Mouse (Mus musculus) heart, adult 11 months (tissue): Measurements from ENCODE around the gene B3galt4.

Experiments
- DNase-seq: peaks from one replicate; pipeline ENCODE4 v3.0.0; 2022

The B3galt4 gene

GRCm38 (mm10) chr17:33965846-33966550 is 14.7 kb upstream of the B3galt4 start:
- DNase-seq = peak; percentile 87

DNA sequence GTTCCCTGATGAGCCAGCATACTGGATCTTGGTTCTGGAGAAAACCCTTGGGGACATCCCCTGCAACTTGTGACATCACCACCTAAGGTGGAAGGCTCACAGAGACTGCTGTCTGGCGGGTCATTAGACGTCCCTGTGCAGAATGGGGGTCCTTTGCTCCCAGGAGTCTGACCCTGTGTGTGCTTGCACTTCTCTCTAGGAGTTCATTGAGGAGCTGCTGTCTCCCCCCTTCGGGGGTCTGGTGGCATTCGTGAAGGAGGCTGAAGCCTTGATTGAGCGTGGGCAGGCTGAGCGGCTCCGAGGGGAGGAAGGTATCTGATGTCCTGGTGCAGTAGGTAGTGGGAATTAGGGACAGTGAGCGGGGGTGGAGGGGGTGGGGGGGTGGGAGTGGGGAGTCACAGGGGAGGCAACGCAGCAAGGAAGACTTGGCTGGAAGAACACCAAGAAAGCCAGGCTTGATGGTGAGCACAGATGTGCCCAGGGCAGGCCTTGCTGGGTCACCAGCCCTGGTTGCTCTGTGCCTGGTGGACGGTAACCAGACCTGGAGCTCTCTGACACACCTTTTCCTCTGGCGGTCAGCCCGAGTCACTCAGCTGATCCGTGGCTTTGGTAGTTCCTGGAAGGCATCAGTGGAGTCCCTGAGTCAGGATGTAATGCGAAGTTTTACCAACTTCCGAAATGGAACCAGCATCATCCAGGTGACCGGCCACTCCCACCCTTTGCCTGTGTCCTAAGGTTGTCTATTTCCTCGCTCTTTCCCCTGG is 14.0 kb upstream of the B3galt4 start:
- peak; percentile 93 for DNase-seq

DNA sequence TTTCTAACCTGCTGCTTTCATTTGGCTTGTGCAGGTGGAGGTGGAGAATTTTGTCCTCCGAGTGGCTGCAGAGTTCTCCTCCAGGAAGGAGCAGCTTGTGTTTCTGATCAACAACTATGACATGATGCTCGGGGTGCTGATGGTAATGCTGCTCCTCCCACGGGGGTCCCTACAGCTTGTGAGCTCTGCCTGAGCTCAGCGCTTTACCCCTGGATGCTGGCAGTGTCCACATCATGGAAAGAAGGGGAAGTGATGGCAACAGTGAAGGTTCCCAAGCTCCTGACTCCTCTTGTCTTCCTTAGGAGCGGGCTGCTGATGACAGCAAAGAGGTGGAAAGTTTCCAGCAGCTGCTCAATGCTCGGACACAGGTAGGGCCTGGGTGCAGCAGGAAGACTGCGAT is 11.6 kb upstream of the B3galt4 start:
- peak; percentile 87 for DNase-seq

DNA sequence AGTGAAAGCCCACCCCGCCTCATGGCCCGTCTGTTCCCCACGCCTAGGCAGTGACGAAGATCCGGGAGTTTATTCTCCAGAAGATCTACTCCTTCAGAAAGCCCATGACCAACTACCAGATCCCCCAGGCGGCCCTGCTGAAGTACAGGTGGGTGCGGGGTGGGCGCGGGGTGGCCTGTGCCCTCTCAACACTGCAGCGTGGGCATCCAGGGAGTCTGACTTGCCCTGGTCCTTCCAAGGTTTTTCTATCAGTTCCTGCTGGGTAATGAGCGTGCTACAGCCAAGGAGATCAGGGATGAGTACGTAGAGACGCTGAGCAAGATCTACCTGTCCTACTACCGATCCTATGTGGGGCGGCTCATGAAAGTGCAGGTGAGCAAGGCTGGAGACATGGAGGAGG is 8.7 kb upstream of the B3galt4 start:
- DNase-seq = peak; percentile 89

GRCm38 (mm10) chr17:33959135-33959534 is 7.8 kb upstream of the B3galt4 start:
- peak; percentile 93 for DNase-seq

- peak; percentile 88 for DNase-seq
Observed at GRCm38 (mm10) chr17:33958451-33958850, 7.2 kb upstream of the B3galt4 start.

DNA sequence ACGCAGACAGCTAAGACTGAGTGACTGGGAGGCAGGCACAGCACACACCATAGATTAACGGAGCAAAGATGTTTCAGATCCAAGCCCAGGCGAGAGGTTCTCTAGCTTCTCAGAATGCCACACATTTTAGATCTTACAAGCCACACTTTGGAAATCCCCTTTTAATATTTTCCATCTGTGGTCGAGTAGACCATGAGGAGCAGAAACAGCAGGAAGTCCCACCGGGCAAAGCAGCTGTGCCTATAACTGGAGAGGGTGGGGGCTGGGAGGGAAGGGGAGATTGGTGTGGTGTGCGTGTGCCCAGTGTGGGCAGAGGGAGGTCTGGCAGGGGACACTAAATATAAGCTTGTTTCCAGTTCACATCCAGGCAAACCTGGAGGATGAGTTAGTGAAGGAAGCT is 6.2 kb upstream of the B3galt4 start:
- peak; percentile 63 for DNase-seq

GRCm38 (mm10) chr17:33956336-33956735 is 5.0 kb upstream of the B3galt4 start:
- peak; percentile 89 for DNase-seq

DNA sequence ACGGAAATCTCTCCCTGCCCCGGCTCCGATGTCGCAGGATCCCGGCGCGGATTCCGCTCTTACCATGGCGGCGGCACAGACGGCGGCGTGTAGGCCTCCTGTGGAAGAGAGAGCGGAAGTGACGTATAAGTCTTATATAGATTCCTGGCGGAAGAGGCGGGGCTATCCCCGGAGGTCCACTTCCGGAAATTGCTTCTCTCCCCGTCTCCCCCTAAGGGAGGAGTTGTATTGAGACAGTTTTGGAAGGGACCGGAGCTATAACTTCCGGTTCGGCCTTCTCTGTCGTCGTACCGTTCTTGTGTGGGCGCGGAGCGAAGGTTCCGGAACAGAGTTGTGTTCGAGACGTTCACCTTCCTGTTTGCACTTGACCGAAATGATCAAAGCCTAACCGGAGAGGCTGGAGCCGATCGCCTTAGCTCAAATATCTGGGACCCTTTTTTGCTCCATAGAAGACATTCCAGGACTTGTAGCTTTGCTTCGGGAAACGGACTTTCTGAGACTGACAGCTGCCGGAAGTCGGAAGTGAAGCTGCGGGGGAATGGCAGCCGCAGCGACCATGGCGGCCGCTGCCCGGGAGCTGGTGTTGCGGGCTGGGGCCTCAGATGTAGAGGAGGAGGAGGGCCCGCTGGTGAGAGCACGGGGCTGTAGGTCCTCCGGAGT is 4.4 kb upstream of the B3galt4 start, which contains the start of the genes Vps52 and Rps18:
Vps52 (plus strand) TSS at position 258 of the 660 bp plus-strand sequence.
Rps18 (minus strand) TSS at position 447 of the 660 bp plus-strand sequence.
- DNase-seq = peak; percentile 99

DNA sequence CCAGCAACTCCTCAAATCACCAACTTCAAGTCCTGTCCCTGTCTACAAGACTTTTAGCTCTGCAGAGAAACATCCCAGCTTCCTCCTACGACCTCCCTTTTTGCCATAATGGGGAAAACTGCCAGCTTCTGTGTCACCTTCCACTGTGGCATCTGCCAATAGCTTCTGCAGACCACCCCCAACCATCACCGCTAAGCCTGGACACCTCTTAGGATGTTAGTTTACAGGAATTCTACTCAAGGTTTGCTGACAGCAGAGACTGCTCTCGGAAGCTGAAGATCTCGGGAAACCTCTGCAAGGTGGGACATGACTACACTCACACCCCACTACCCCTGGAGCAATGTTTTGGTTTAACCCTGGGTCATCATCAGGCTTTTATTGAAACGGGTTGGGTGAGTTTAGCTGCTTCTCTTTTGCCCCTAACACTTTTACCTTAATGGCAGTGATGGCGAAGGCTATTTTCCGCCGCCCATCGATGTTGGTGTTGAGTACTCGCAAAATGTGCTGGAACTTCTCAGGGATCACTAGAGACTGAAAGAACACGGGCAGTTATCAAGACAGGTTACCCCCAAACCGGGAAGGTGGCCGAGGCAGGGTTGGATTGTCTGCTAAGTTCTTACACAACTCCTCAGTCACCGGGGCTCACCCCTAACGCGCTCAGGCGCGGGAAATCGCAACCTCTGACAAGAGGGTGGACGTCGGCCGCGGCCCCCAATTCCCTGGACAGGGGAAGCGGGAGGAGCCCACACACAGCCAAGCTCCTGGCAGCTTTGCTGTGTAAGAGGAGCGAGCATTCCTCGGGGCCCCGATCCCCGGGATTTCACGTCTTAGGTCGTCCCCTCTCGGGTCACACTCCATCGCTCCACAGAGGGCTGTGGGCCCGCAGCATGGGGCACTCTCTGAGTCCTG is 3.6 kb upstream of the B3galt4 start:
- peak; percentile 88 for DNase-seq

- peak; percentile 73 for DNase-seq
Observed at GRCm38 (mm10) chr17:33953961-33954565, 2.8 kb upstream of the B3galt4 start.

- DNase-seq = peak; percentile 76
Observed at GRCm38 (mm10) chr17:33953310-33953709, 2.0 kb upstream of the B3galt4 start.

GRCm38 (mm10) chr17:33952879-33953278 is 1.6 kb upstream of the B3galt4 start:
- DNase-seq = peak; percentile 86

DNA sequence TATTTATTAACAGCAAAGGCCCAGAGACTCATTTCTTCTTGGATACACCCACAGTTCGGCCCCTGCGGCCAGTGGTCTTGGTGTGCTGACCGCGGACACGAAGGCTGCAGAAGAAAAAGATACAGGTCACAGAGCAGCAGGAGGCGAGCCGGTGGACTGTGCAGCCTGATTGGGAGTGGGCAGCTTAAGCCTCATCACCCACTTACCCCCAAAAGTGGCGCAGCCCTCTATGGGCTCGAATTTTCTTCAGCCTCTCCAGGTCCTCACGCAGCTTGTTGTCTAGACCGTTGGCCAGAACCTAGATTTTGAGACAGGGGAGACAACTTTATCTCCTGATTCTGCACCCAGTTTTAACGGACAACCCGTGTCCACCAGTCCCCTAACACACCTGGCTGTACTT is 727 bp upstream of the B3galt4 start:
- peak; percentile 89 for DNase-seq

- peak; percentile 93 for DNase-seq
Observed at GRCm38 (mm10) chr17:33950131-33950625, 1.1 kb downstream of the B3galt4 start.

DNA sequence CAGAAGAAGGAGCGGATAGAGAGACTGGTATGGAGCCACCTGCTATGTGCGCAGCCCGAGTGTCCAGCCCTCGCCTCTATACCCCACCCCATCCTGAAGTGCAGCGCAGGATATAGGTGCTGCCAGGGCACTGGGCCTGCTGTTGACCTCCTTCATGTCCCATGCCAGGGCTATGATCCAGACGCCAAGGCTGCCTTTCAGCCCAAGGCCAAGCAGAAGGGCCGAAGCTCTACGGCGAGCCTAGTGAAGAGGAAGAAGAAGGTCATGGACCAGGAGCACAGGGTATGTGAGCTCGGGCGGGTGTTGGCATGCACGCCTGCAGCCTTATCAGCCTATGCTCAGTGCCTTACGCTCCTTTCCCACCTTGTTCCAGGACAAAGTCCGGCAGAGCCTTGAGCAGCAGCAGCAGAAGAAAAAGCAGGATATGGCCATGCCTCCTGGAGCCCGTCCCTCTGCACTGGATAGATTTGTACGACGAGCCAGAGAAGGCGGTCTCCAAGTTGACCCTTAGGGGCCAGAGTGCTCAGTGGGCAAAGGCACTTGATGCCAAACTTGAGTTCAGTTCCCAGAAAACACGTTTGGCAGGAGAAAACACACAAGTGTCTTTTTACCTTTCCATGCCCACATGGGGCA is 2.3 kb downstream of the B3galt4 start:
- DNase-seq = peak; percentile 93

DNA sequence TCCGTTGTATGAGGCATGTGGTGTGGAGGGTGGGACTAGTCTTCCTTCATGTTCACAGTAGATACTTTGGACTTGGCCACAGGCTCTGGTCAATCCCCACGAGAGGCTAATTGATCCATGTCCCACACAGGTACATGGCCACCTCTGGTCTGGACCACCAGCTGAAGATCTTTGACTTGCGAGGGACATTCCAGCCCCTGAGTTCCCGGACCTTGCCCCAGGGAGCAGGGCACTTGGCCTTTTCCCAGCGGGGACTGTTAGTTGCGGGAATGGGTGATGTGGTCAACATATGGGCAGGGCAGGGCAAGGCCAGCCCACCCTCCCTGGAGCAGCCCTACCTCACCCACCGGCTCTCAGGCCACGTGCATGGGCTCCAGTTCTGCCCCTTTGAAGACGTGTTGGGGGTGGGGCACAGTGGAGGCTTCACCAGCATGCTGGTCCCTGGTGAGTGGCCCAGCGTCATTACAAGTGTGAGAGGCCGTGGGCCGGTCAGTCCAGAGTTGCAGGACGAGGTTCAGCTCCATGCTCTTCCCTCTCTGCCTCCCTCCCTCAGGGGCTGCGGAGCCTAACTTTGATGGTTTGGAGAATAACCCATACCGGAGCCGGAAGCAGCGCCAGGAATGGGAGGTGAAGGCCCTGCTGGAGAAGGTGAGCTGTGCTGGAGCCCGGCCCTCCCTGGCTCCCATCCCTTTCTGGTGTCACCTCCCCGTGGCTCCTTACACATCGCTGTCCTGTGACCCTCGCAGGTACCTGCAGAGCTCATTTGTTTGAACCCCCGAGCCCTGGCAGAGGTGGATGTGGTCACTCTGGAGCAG is 3.0 kb downstream of the B3galt4 start:
- DNase-seq = peak; percentile 91

DNA sequence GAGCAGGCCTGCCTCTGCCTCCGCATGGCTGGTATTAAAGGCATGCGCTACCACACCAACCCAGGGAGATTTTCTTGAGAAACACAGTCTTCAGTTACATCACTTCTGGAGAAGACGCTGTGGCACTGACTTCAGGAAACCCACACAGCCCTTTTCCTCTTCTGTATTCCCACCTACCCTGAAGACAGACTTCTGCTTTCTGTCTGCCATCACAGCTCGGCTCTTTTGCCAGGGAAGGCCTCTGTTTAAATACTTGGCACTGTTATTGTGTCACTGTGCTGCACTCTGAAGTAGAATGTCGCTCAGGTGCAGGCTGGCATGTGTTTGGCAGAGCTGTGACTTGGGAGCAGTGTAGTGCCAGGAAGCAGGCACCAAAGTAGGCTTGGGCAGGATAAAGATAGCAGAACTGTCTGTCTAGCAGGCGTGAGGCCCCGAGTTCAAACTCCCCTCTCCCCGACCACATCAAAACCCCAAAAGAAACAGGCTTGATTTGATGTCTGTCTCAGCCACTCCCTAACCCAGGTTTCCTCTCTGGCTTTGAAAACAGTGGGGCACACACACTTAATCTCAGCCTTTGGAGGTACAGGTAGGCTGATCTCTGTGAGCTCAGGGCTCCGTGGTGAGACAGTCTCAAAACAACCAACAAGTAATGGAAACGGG is 3.7 kb downstream of the B3galt4 start:
- DNase-seq = peak; percentile 93

GRCm38 (mm10) chr17:33943454-33943853 is 7.8 kb downstream of the B3galt4 start:
- DNase-seq = peak; percentile 91

- peak; percentile 91 for DNase-seq
Observed at GRCm38 (mm10) chr17:33941381-33941780, 9.9 kb downstream of the B3galt4 start.
